Mouse (Mus musculus) hindbrain, embryonic 11.5 days (tissue): ENCODE data around the gene Inpp5a. TPM values are rescaled to one million over a fixed set of nuclear protein-coding genes. Genes with fewer than 3 reads are reported as not detected.

Source experiments
- ATAC-seq: fragments of 200-750 bp; cut with Nextera tagmentation; 2 replicates; pipeline ENCODE4 v1.8.0; 2017; ENCODE audit warnings: mild to moderate bottlenecking, moderate TSS enrichment, moderate library complexity; ENCODE audit not compliant: low FRiP score
- DNase-seq: peaks from one replicate; pipeline ENCODE4 v3.0.0-alpha.2; 2015; ENCODE audit warnings: low spot score
- H3K27ac ChIP-seq: fragments of 300-500 bp; sonication (generic); 2 replicates; pipeline ENCODE4 v1.5.1; 2014; ENCODE audit warnings: mild to moderate bottlenecking, low read depth, low read length
- H3K27me3 ChIP-seq: fragments of 300-500 bp; sonication (generic); 2 replicates; pipeline ENCODE4 v1.6.1; 2014; ENCODE audit warnings: mild to moderate bottlenecking, low read length, moderate library complexity, mixed read lengths; ENCODE audit not compliant: control insufficient read depth, insufficient read depth
- H3K36me3 ChIP-seq: fragments of 300-500 bp; sonication (generic); 2 replicates; pipeline ENCODE4 v1.6.1; 2014; ENCODE audit warnings: mild to moderate bottlenecking, low read length, moderate library complexity, mixed read lengths; ENCODE audit not compliant: control insufficient read depth, insufficient read depth
- H3K4me1 ChIP-seq: fragments of 300-500 bp; sonication (generic); replicated peaks from 2 replicates; pipeline ENCODE4 v1.6.1; 2014; ENCODE audit warnings: low read length, mixed read lengths; ENCODE audit not compliant: control insufficient read depth, insufficient read depth
- H3K4me2 ChIP-seq: fragments of 300-500 bp; sonication (generic); replicated peaks from 2 replicates; pipeline ENCODE4 v1.6.1; 2014; ENCODE audit warnings: mild to moderate bottlenecking, low read depth, low read length
- H3K4me3 ChIP-seq: fragments of 300-500 bp; sonication (generic); 2 replicates; pipeline ENCODE4 v1.5.1; 2014; ENCODE audit warnings: low read depth, low read length
- H3K9ac ChIP-seq: fragments of 300-500 bp; sonication (generic); 2 replicates; pipeline ENCODE4 v1.6.1; 2014; ENCODE audit warnings: low read depth, low read length
- H3K9me3 ChIP-seq: fragments of 300-500 bp; sonication (generic); 2 replicates; pipeline ENCODE4 v1.6.1; 2016; ENCODE audit warnings: low read length; ENCODE audit not compliant: control insufficient read depth
- WGBS: fragments of 180-500 bp; shearing (Covaris S2); extraction: QIAGEN DNeasy Blood & Tissue Kit; methylation state at CpG from one replicate; pipeline ENCODE4 v1.1.7; 2014; 5-methylcytosine and 5-hydroxymethylcytosine counted together
- polyA plus RNA-seq: library from polyadenylated mRNA; unstranded; fragments of >200 nt; fragmentation: Nextera tagmentation; extraction: Ambion mirVana; gene quantifications from 2 replicates; pipeline ENCODE4 v1.2.1, GENCODE M21; 2014

Inpp5a gene
- polyA plus RNA-seq, 1 experiment from 2014 or later: 24.1 TPM

DNA sequence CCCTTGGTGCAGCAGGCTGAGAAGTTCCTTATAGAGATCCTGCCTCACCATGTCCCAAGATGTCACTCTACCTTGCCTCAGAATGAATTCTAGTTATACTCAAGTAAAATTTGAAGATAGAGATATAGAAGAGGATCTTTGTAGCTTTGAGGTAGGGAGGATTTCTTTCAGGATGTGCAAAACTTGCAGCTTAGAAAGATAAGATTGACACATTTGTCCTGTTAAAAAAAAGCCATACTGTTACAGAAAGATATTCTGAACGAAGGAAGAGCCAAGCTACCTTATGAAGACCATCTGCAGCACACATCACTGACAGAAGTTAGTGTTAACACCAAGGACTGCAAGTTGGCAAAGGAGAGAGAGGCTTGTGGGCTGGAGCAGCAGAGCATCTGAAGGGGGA, 90.2 kb downstream of the Inpp5a start:
- H3K9ac ChIP-seq: no peak overlapping the region
- no peaks in the 10 kb centered on the region for H3K36me3 ChIP-seq
- DNase-seq (no peak), ATAC-seq (no peak)
- WGBS: 93% methylated on average over 1 of the region's 1 CpGs
- no peaks in the 10 kb centered on the region for H3K4me1 ChIP-seq
- no peaks in the 10 kb centered on the region for H3K9me3 ChIP-seq
- no peaks in the 10 kb centered on the region for H3K27me3 ChIP-seq
- H3K4me3 ChIP-seq: no peak overlapping the region
- H3K27ac ChIP-seq: no peak overlapping the region
- no peak overlapping the region for H3K4me2 ChIP-seq

GRCm38 (mm10) chr7:139479626-139480025, 90.7 kb downstream of the Inpp5a start:
- no peak for DNase-seq
- Histone ChIP-seq H3K9ac (no peak overlapping the region), H3K36me3 (no peaks in the 10 kb centered on the region), H3K9me3 (no peaks in the 10 kb centered on the region), H3K27me3 (no peaks in the 10 kb centered on the region), H3K27ac (no peak overlapping the region), H3K4me3 (no peak overlapping the region), H3K4me2 (no peak overlapping the region), H3K4me1 (no peaks in the 10 kb centered on the region)
- ATAC-seq: no peak
- 76% methylated on average over 6 of the region's 6 CpGs for WGBS

DNA sequence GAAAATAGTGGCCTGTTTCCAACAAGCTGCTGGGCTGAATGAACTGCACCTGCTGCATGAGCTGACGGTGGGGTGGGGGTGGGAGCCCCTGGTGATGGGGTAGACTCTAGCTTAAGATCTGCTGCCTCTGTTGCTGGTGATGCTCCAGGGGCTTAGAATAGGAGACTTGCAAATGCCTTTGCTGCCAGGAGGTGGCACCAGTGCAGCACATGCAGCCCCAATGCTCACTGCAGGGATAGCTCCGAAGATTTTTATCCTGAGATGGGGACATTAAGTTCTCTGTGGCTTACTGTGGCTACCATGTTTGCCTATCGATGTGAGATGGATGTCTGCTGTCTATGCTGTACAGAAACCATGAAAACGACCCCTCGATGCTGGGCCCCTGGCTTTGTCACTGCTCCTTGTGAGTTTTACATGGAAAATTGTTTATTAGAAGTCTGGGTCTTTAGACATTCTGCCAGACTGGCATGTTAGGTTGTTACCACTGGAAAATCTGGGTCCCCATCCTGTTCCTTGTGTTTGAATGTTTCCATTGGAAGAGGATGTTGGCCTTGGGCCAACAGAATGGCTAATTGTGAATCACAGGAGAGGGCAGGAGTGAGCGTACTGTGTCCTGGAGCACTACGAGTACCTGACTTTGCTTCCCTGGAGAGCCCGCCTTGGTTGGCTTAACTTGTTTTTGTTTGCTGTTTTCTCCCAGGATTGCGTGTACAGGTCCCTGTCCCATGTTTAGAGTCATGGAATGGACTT, 95.5 kb downstream of the Inpp5a start:
- H3K27me3 ChIP-seq: peaks cover 5% of the 10 kb centered on the region
- no peaks in the 10 kb centered on the region for H3K36me3 ChIP-seq
- 0 out of 2 replicates have a peak, but pooled peaks have one; percentile 35 for ATAC-seq
- H3K9me3 ChIP-seq: no peaks in the 10 kb centered on the region
- H3K4me2 ChIP-seq: no peak overlapping the region
- no peak overlapping the region for H3K4me3 ChIP-seq
- WGBS: 59% methylated on average over 9 of the region's 9 CpGs
- H3K27ac ChIP-seq: no peak overlapping the region
- H3K9ac ChIP-seq: no peak overlapping the region
- no peaks in the 10 kb centered on the region for H3K4me1 ChIP-seq
- peak; percentile 69 for DNase-seq

GRCm38 (mm10) chr7:139489721-139490211, 100.9 kb downstream of the Inpp5a start:
- no peak for ATAC-seq
- no peak overlapping the region for H3K9ac ChIP-seq
- no peak overlapping the region for H3K4me2 ChIP-seq
- H3K27me3 ChIP-seq: peaks cover 5% of the 10 kb centered on the region
- H3K4me3 ChIP-seq: no peak overlapping the region
- no peak for DNase-seq
- H3K4me1 ChIP-seq: no peaks in the 10 kb centered on the region
- H3K36me3 ChIP-seq: no peaks in the 10 kb centered on the region
- H3K27ac ChIP-seq: no peak overlapping the region
- no peaks in the 10 kb centered on the region for H3K9me3 ChIP-seq
- WGBS: 72% methylated on average over 3 of the region's 3 CpGs

DNA sequence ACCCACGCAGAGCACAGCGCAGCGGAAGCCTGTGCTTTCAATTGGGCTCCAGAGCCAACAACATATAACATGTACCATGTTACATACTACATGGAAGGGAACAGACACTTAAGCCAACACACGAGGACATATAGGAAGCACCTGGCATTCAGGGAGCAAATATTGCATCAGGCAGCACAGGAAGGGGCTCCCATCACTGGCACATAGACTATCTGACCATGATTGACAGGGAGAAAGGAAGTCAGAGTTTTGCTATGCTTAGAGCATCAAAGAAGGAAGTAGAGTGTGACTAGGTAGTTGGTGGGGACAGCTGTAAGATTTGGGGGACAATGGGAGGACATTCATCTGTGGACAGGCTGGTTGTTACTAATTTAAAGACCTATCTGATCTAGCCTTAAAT, 103.4 kb downstream of the Inpp5a start:
- Histone ChIP-seq H3K9me3 (no peaks in the 10 kb centered on the region), H3K27ac (no peak overlapping the region), H3K4me2 (no peak overlapping the region), H3K27me3 (no peaks in the 10 kb centered on the region; the same call in 1 of the 2 replicates), H3K4me1 (no peaks in the 10 kb centered on the region), H3K9ac (no peak overlapping the region), H3K4me3 (no peak overlapping the region), H3K36me3 (no peaks in the 10 kb centered on the region)
- ATAC-seq: no peak
- 95% methylated on average over 4 of the region's 4 CpGs for WGBS
- DNase-seq: no peak

- H3K4me2 ChIP-seq: no peak overlapping the region
- H3K9me3 ChIP-seq: no peaks in the 10 kb centered on the region
- H3K4me1 ChIP-seq: no peaks in the 10 kb centered on the region
- no peak overlapping the region for H3K4me3 ChIP-seq
- H3K9ac ChIP-seq: no peak overlapping the region
- DNase-seq (no peak), ATAC-seq (no peak)
- H3K27ac ChIP-seq: no peak overlapping the region
- no peaks in the 10 kb centered on the region for H3K27me3 ChIP-seq
- H3K36me3 ChIP-seq: no peaks in the 10 kb centered on the region
- 45% methylated on average over 2 of the region's 2 CpGs for WGBS
Measured at GRCm38 (mm10) chr7:139492946-139493345, 104.0 kb downstream of the Inpp5a start.

DNA sequence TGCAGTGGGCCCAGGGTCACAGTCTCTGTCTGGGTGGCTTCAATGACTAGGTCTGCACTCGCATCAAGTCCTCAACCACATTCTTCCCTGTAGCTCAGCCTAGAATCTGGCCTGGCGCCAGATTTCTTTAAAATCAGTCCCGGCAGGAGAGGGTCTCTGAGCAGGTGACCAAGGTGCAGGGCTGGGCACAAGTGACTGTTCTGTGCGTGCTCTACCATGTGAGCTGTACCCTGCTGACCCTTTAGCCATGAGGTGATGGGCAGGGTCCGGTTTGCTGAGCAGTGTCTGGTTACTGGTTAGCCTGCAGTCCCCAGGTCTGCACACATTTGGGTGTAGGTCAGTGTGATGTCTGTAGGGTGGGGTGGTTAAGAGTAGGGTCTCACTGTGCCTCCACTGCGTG, 106.9 kb downstream of the Inpp5a start:
- H3K9me3 ChIP-seq: no peaks in the 10 kb centered on the region
- DNase-seq (no peak), ATAC-seq (no peak)
- H3K27ac ChIP-seq: no peak overlapping the region
- H3K27me3 ChIP-seq: peaks cover 2% of the 10 kb centered on the region; the same call in 1 of the 2 replicates
- no peak overlapping the region for H3K4me3 ChIP-seq
- 83% methylated on average over 6 of the region's 6 CpGs for WGBS
- H3K36me3 ChIP-seq: no peaks in the 10 kb centered on the region
- no peak overlapping the region for H3K9ac ChIP-seq
- no peak overlapping the region for H3K4me2 ChIP-seq
- H3K4me1 ChIP-seq: no peaks in the 10 kb centered on the region

- 68% methylated on average over 19 of the region's 19 CpGs for WGBS
- no peaks in the 10 kb centered on the region for H3K9me3 ChIP-seq
- no peaks in the 10 kb centered on the region for H3K36me3 ChIP-seq
- DNase-seq (no peak), ATAC-seq (no peak)
- H3K4me3 ChIP-seq: no peak overlapping the region
- H3K4me1 ChIP-seq: no peaks in the 10 kb centered on the region
- no peak overlapping the region for H3K9ac ChIP-seq
- no peak overlapping the region for H3K4me2 ChIP-seq
- H3K27me3 ChIP-seq: peaks cover 5% of the 10 kb centered on the region; the same call in 1 of the 2 replicates
- H3K27ac ChIP-seq: no peak overlapping the region
Measured at GRCm38 (mm10) chr7:139498038-139498625, 109.2 kb downstream of the Inpp5a start.

DNA sequence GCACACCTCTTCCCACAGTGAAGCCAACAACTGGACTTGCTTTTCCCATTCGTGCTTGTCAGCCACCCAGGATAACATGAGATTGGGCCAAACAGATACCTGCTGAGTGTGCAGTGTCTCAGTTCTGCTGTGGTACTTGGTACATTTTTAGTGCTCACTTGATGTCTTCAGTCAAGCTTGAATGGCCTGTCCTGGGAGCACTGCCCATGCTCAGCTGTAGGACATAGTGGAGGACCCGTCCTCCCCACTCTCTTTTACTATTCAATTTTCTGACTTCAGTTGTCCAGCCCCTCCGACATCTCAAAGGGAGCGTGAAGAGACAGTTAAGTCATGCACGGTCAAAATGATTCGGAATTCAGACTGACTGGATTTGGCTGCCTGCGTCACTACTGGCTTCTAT, 115.2 kb downstream of the Inpp5a start:
- Histone ChIP-seq H3K9ac (no peak overlapping the region), H3K27ac (no peak overlapping the region), H3K36me3 (no peaks in the 10 kb centered on the region), H3K4me3 (no peak overlapping the region), H3K4me2 (no peak overlapping the region), H3K4me1 (0 out of 2 replicates have a peak, but pooled peaks cover 2% of the 10 kb centered on the region), H3K27me3 (peaks cover 7% of the 10 kb centered on the region), H3K9me3 (no peaks in the 10 kb centered on the region)
- DNase-seq (no peak), ATAC-seq (no peak)
- WGBS: 62% methylated on average over 7 of the region's 7 CpGs
